Mouse (Mus musculus) bone marrow, adult 2 months (tissue): ENCODE measurements around the gene Bahcc1. TPM values are rescaled to one million over a fixed set of nuclear protein-coding genes. Genes with fewer than 3 reads are reported as not detected.

Experiments
- H3K27ac ChIP-seq: fragments of 200-500 bp; 2 replicates; pipeline ENCODE4 v1.5.1; 2012; ENCODE audit warnings: low read depth, mild to moderate bottlenecking, control low read depth, inconsistent platforms, low read length; ENCODE audit not compliant: control insufficient read depth, poor library complexity, insufficient read depth
- H3K4me1 ChIP-seq: fragments of 200-500 bp; 2 replicates; pipeline ENCODE4 v1.6.1; 2011; ENCODE audit warnings: low read length; ENCODE audit not compliant: control insufficient read depth, insufficient read depth
- H3K4me3 ChIP-seq: fragments of 200-500 bp; replicated peaks from 2 replicates; pipeline ENCODE3; 2011; ENCODE audit warnings: mild to moderate bottlenecking, low read depth, low read length, control low read depth; ENCODE audit not compliant: control insufficient read depth
- CTCF ChIP-seq: fragments of 200-500 bp; IDR thresholded peaks from 2 replicates; pipeline ENCODE4 v1.5.1; 2011; ENCODE audit warnings: low read length, control low read depth; ENCODE audit not compliant: control insufficient read depth, insufficient read depth
- POLR2A ChIP-seq: fragments of 200-500 bp; IDR thresholded peaks from 2 replicates; pipeline ENCODE4 v1.6.1; 2011; ENCODE audit warnings: low read depth, mild to moderate bottlenecking, control low read depth, low read length, borderline replicate concordance; ENCODE audit not compliant: control insufficient read depth
- WGBS: fragments of 180-500 bp; shearing (Covaris S2); methylation state at CpG from one replicate; pipeline ENCODE4 v1.1.7; 2018; 5-methylcytosine and 5-hydroxymethylcytosine counted together
- polyA plus RNA-seq: library from polyadenylated mRNA; stranded (reverse); fragments of >200 nt; gene quantifications from 2 replicates; pipeline ENCODE4 v1.2.4, GENCODE M21; 2011; ENCODE audit warnings: low replicate concordance; ENCODE audit not compliant: missing spikeins, insufficient read depth, insufficient read length

The Bahcc1 gene
- polyA plus RNA-seq, 1 experiment, result 5.8 TPM

- 72% methylated on average over 11 of the region's 11 CpGs for WGBS
- peaks cover 3% of the 10 kb centered on the region; the same call in 1 of the 2 replicates for H3K4me1 ChIP-seq
- no peak for TF ChIP-seq CTCF
- TF ChIP-seq POLR2A, result no peak
- H3K27ac ChIP-seq, result no peak overlapping the region
- H3K4me3 ChIP-seq, result no peak overlapping the region
Measured at GRCm38 (mm10) chr11:120279335-120279734, 46.6 kb downstream of the Bahcc1 start.

DNA sequence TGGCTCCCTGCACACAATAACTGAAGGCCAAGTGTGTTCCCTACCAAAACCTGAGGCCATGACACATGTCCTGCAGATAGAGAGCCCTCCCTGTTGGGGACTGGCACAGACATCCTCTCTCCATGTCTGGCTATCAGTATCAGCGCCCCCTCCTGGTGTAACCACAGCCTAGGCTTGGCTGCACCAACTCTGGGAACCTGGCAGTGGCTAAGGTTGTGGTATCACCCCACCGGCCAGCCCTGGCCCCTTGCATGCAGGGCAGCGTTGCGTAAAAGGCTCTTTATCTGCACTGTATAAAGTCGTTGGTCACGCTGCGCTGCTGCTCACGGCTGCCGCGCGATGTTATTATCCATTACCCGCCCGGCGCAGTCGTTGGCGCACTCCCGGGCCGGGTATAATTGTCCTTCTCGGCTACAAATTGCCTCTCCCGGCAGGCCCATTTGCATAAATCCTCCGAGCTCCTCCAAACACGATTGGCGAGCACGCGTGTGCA is 47.6 kb downstream of the Bahcc1 start:
- no peak overlapping the region for H3K4me3 ChIP-seq
- no peak overlapping the region for H3K27ac ChIP-seq
- 75% methylated on average over 25 of the region's 25 CpGs for WGBS
- TF ChIP-seq CTCF (peak; percentile 48; the same call in 1 of the 2 replicates), POLR2A (no peak)
- peaks cover 3% of the 10 kb centered on the region; the same call in 1 of the 2 replicates for H3K4me1 ChIP-seq

- H3K27ac ChIP-seq, result no peak overlapping the region; the same call in 1 of the 2 replicates
- TF ChIP-seq POLR2A (no peak), CTCF (no peak)
- WGBS, result 82% methylated on average over 7 of the region's 7 CpGs
- H3K4me1 ChIP-seq, result peaks cover 3% of the 10 kb centered on the region; the same call in 1 of the 2 replicates
- no peak overlapping the region for H3K4me3 ChIP-seq
Measured at GRCm38 (mm10) chr11:120280774-120281173, 48.0 kb downstream of the Bahcc1 start.

DNA sequence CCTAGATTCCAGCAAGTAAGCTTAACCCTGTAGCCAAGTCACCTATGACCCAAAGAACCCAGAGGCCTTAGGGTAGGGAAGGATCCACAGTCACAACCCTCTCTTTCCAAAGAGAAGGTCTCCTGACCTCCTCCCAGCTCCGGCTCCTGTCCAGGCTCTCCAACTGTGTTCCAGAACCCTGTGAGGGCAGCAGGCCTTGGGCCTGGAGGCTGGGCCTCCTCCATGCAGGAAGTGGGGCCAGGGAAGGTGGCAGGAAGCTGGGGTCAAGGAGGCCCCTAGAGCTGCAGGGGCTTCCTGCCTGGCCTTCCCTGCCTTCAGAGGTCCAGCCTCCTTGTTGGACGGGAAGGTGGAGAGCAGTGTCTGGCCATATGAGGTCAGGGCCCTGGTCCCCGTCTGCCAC is 48.5 kb downstream of the Bahcc1 start:
- Histone ChIP-seq H3K4me1 (peaks cover 3% of the 10 kb centered on the region; the same call in 1 of the 2 replicates), H3K27ac (no peak overlapping the region; the same call in 1 of the 2 replicates), H3K4me3 (no peak overlapping the region)
- TF ChIP-seq CTCF, result no peak
- no peak for TF ChIP-seq POLR2A
- WGBS, result 38% methylated on average over 3 of the region's 3 CpGs

- H3K4me3 ChIP-seq, result no peak overlapping the region
- 78% methylated on average over 5 of the region's 5 CpGs for WGBS
- no peak for TF ChIP-seq CTCF
- TF ChIP-seq POLR2A, result no peak
Measured at GRCm38 (mm10) chr11:120283542-120283941, 50.8 kb downstream of the Bahcc1 start.

GRCm38 (mm10) chr11:120289644-120290043 is 56.9 kb downstream of the Bahcc1 start:
- Histone ChIP-seq H3K4me1 (no peaks in the 10 kb centered on the region), H3K27ac (no peak overlapping the region), H3K4me3 (no peak overlapping the region)
- TF ChIP-seq CTCF, result no peak
- TF ChIP-seq POLR2A, result no peak
- 89% methylated on average over 17 of the region's 17 CpGs for WGBS

More at GRCm38 (mm10) chr11:120283542-120283941, 50.8 kb downstream of the Bahcc1 start:
- Histone ChIP-seq H3K4me1 (peaks cover 3% of the 10 kb centered on the region; the same call in 1 of the 2 replicates), H3K27ac (no peak overlapping the region)

DNA sequence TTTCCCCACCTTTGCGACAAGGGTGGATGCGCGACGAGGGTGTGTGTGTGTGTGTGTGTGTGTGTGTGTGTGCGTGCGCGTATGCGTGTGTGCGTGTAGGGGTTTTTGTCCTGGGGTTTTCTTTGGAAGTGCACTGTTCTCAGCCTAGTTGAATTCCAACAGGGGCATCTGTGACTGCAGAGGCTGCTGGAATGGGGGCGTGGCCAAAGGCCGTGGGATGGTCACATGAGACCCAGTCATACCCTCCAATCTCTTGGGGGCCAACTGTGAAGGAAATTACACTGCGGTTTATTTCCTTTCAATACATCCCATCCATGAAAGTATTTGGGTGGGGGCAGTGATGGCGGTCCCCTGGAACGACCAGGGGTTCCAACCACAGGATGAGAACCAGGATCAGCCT is 57.5 kb downstream of the Bahcc1 start:
- no peaks in the 10 kb centered on the region for H3K4me1 ChIP-seq
- 89% methylated on average over 14 of the region's 14 CpGs for WGBS
- no peak overlapping the region for H3K4me3 ChIP-seq
- H3K27ac ChIP-seq, result no peak overlapping the region
- TF ChIP-seq CTCF (no peak), POLR2A (no peak)

DNA sequence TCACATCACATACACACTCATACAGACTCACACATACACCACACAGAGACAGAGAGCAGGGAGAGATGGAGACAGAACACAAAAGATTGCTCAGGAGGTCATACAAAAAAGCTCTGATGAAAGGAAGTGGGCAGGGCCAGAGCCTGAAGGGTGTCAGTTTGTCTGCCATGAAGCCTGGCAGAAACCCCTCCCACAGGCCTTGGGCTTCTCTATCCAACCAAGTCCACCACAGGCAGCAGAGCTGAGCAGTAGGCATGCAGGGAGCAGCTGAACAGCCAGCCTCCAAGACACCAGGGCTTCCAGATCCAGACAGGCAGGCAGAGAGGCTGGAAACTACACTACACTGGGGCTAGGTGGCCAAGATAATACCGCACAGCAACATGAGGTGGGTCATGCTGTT is 61.0 kb downstream of the Bahcc1 start:
- WGBS, result 74% methylated on average over 1 of the region's 1 CpGs
- no peak overlapping the region for H3K27ac ChIP-seq

GRCm38 (mm10) chr11:120296305-120297144 is 63.8 kb downstream of the Bahcc1 start:
- H3K4me1 ChIP-seq, result peaks cover 1% of the 10 kb centered on the region; the same call in 1 of the 2 replicates
- 85% methylated on average over 13 of the region's 13 CpGs for WGBS
- no peak overlapping the region for H3K4me3 ChIP-seq
- no peak overlapping the region for H3K27ac ChIP-seq
- no peak for TF ChIP-seq POLR2A
- TF ChIP-seq CTCF, result no peak

More for the DNA sequence above, 61.0 kb downstream of the Bahcc1 start:
- no peak for TF ChIP-seq POLR2A
- Histone ChIP-seq H3K4me3 (no peak overlapping the region), H3K4me1 (no peaks in the 10 kb centered on the region)
